Mouse (Mus musculus) forebrain, postnatal 0 days (tissue): ENCODE results near the gene Rtl10. TPM values are rescaled to one million over a fixed set of nuclear protein-coding genes. Genes with fewer than 3 reads are reported as not detected.

Experiments
- ATAC-seq: fragments of 200-750 bp; cut with Nextera tagmentation; 2 replicates; pipeline ENCODE4 v1.8.0; 2017; ENCODE audit warnings: mild to moderate bottlenecking, moderate library complexity
- DNase-seq: peaks from one replicate; pipeline ENCODE4 v3.0.0-alpha.2; 2015
- H3K27ac ChIP-seq: fragments of 300-500 bp; sonication (generic); 2 replicates; pipeline ENCODE4 v1.5.1; 2014; ENCODE audit warnings: low read depth, mild to moderate bottlenecking, antibody characterized with exemption, low read length, moderate library complexity, mixed read lengths
- H3K27me3 ChIP-seq: fragments of 300-500 bp; sonication (generic); 2 replicates; pipeline ENCODE4 v1.6.1; 2014; ENCODE audit warnings: mild to moderate bottlenecking, low read length, mixed read lengths; ENCODE audit not compliant: insufficient read depth
- H3K36me3 ChIP-seq: fragments of 300-500 bp; sonication (generic); 2 replicates; pipeline ENCODE4 v1.6.1; 2014; ENCODE audit warnings: mild to moderate bottlenecking, moderate library complexity; ENCODE audit not compliant: insufficient read depth
- H3K4me1 ChIP-seq: fragments of 300-500 bp; sonication (generic); 2 replicates; pipeline ENCODE4 v1.6.1; 2014; ENCODE audit warnings: antibody characterized with exemption; ENCODE audit not compliant: insufficient read depth
- H3K4me2 ChIP-seq: fragments of 300-500 bp; sonication (generic); 2 replicates; pipeline ENCODE4 v1.6.1; 2014; ENCODE audit warnings: low read depth, mild to moderate bottlenecking, moderate library complexity
- H3K4me3 ChIP-seq: fragments of 300-500 bp; sonication (generic); 2 replicates; pipeline ENCODE4 v1.5.1; 2014; ENCODE audit warnings: low read depth, low read length, mixed read lengths
- H3K9ac ChIP-seq: fragments of 300-500 bp; sonication (generic); 2 replicates; pipeline ENCODE4 v1.6.1; 2014; ENCODE audit warnings: mild to moderate bottlenecking
- H3K9me3 ChIP-seq: fragments of 300-500 bp; sonication (generic); 2 replicates; pipeline ENCODE4 v1.6.1; 2016; ENCODE audit warnings: low read length
- CTCF ChIP-seq: sonication (generic); IDR thresholded peaks from 2 replicates; pipeline ENCODE4 v1.5.1; 2016; ENCODE audit warnings: antibody characterized with exemption, control low read depth, low read depth
- WGBS: fragments of 180-500 bp; shearing (Covaris S2); extraction: QIAGEN DNeasy Blood & Tissue Kit; methylation state at CpG from one replicate; pipeline ENCODE4 v1.1.7; 2014; 5-methylcytosine and 5-hydroxymethylcytosine counted together
- polyA plus RNA-seq: library from polyadenylated mRNA; unstranded; fragments of >200 nt; fragmentation: Nextera tagmentation; extraction: Ambion mirVana; gene quantifications from 2 replicates; pipeline ENCODE4 v1.2.1, GENCODE M21; 2015
- total RNA-seq: library from RNA; depleted of rRNA; stranded (reverse); fragments of >200 nt; gene quantifications from 2 replicates; pipeline ENCODE4 v1.2.3, GENCODE M21; 2014; rRNA removed

The Rtl10 gene
- total and polyA plus RNA-seq, 2 experiments from 2014 or later, result 2.9 to 7.7 TPM

DNA sequence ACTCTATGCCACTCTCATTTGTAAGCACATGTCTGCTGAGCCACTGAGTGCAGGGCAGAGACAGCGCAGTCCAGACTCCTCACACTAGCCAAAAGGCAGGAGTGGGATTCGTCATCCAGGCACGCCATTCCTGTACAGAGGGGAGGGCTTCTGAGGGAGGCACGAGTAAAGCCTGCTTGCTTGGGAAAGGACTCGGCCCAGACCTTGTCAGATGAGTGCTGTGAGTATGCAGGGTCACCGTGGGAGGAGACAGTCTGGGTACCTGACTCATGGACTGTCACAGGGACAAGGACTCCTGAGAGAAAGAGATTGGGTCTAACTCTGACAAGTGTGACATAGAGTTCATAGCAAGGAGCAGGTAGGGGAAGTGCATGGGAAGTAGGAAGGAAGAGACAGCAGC lies 40.6 kb downstream of the Rtl10 start:
- H3K27me3 ChIP-seq, result no peaks in the 10 kb centered on the region
- H3K9me3 ChIP-seq, result no peaks in the 10 kb centered on the region
- ATAC-seq (no peak), DNase-seq (no peak)
- no peak overlapping the region for H3K4me2 ChIP-seq
- H3K4me3 ChIP-seq, result no peak overlapping the region
- 86% methylated on average over 6 of the region's 6 CpGs for WGBS
- no peak overlapping the region for H3K27ac ChIP-seq
- no peak overlapping the region for H3K9ac ChIP-seq
- no peak for TF ChIP-seq CTCF
- no peaks in the 10 kb centered on the region for H3K36me3 ChIP-seq
- H3K4me1 ChIP-seq, result 0 out of 2 replicates have a peak, but pooled peaks cover 3% of the 10 kb centered on the region

GRCm38 (mm10) chr16:18543151-18543829 lies 44.6 kb downstream of the Rtl10 start:
- ATAC-seq (peak; percentile 88), DNase-seq (peak; percentile 57)
- 25% methylated on average over 8 of the region's 8 CpGs for WGBS
- Histone ChIP-seq H3K27me3 (no peaks in the 10 kb centered on the region), H3K9ac (no peak overlapping the region), H3K4me2 (no peak overlapping the region), H3K4me3 (no peak overlapping the region), H3K36me3 (no peaks in the 10 kb centered on the region), H3K9me3 (no peaks in the 10 kb centered on the region), H3K4me1 (0 out of 2 replicates have a peak, but pooled peaks cover 3% of the 10 kb centered on the region), H3K27ac (0 out of 2 replicates have a peak overlapping the region, but pooled peaks have one; percentile 10)
- TF ChIP-seq CTCF, result no peak

DNA sequence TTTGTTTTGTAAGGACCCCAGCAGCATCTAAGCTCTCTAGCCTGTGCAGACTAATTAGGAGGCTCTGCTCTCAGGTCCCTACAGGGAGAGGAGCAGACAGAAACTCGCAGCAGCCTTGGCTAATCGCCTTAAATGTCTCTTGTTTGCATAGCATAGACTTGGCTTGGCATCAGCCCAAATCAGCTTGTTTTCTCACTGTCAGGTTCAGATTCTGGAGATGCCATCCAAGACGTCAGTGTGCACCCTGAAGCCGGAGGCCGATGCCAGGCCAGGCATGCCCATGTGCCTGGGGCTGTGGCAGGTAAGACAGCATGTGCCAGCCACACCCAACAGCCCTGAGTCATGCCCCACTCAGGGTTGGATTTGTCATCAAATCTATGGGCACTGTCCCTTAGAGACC lies 49.2 kb downstream of the Rtl10 start:
- no peak overlapping the region for H3K4me2 ChIP-seq
- 38% methylated on average over 5 of the region's 5 CpGs for whole genome bisulfite sequencing
- H3K9ac ChIP-seq, result no peak overlapping the region
- ATAC-seq, result no peak
- no peaks in the 10 kb centered on the region for H3K27me3 ChIP-seq
- DNase-seq, result peak; percentile 8
- H3K9me3 ChIP-seq, result no peaks in the 10 kb centered on the region
- H3K36me3 ChIP-seq, result no peaks in the 10 kb centered on the region
- no peak overlapping the region for H3K4me3 ChIP-seq
- 0 out of 2 replicates have a peak, but pooled peaks cover 1% of the 10 kb centered on the region for H3K4me1 ChIP-seq
- TF ChIP-seq CTCF, result no peak
- no peak overlapping the region for H3K27ac ChIP-seq

Other genes with a start within 250 kb of the Rtl10 start
- gene Gm49776, start 240.6 kb upstream of the Rtl10 start, total RNA-seq, result not detected in 2 replicates
- 1.3 and 3.1 TPM in 2 replicates for gene Gm49776, start 240.6 kb upstream of the Rtl10 start, polyA plus RNA-seq
- gene Dgcr8, start 209.7 kb upstream of the Rtl10 start, total RNA-seq, result 38.5 and 47.6 TPM in 2 replicates
- 18.5 and 24.5 TPM in 2 replicates for gene Dgcr8, start 209.7 kb upstream of the Rtl10 start, polyA plus RNA-seq
- 25.5 and 43.0 TPM in 2 replicates for gene Tango2, start 150.8 kb upstream of the Rtl10 start, total RNA-seq
- 69.9 and 75.9 TPM in 2 replicates for gene Tango2, start 150.8 kb upstream of the Rtl10 start, polyA plus RNA-seq
- 103 and 120 TPM in 2 replicates for gene Arvcf, start 150.7 kb upstream of the Rtl10 start, total RNA-seq
- gene Arvcf, start 150.7 kb upstream of the Rtl10 start, polyA plus RNA-seq, result 31.2 and 42.8 TPM in 2 replicates
- gene Txnrd2, start 72.5 kb upstream of the Rtl10 start, total RNA-seq, result 9.7 and 11.5 TPM in 2 replicates
- 28.0 and 34.4 TPM in 2 replicates for gene Txnrd2, start 72.5 kb upstream of the Rtl10 start, polyA plus RNA-seq
- gene Comt, start 72.0 kb upstream of the Rtl10 start, total RNA-seq, result 65.6 and 68.4 TPM in 2 replicates
- 79.9 and 105 TPM in 2 replicates for gene Comt, start 72.0 kb upstream of the Rtl10 start, polyA plus RNA-seq
- 12.3 and 13.0 TPM in 2 replicates for gene Gnb1l, start 188 bp upstream of the Rtl10 start, total RNA-seq
- 16.9 and 20.7 TPM in 2 replicates for gene Gnb1l, start 188 bp upstream of the Rtl10 start, polyA plus RNA-seq
- gene Tbx1, start 91.8 kb downstream of the Rtl10 start, total RNA-seq, result 0.71 and 1.2 TPM in 2 replicates
- gene Tbx1, start 91.8 kb downstream of the Rtl10 start, polyA plus RNA-seq, result 0.70 and 0.90 TPM in 2 replicates
- 34.1 and 34.2 TPM in 2 replicates for gene Gp1bb, start 123.5 kb downstream of the Rtl10 start, total RNA-seq
- gene Gp1bb, start 123.5 kb downstream of the Rtl10 start, polyA plus RNA-seq, result 9.4 and 11.4 TPM in 2 replicates
- 32.7 and 33.4 TPM in 2 replicates for gene Gm49601, start 127.5 kb downstream of the Rtl10 start, total RNA-seq
- gene Gm49601, start 127.5 kb downstream of the Rtl10 start, polyA plus RNA-seq, result 3.6 and 4.9 TPM in 2 replicates
- gene Sept5, start 131.1 kb downstream of the Rtl10 start, total RNA-seq, result 372 and 373 TPM in 2 replicates
- 265 and 267 TPM in 2 replicates for gene Sept5, start 131.1 kb downstream of the Rtl10 start, polyA plus RNA-seq